Mouse (Mus musculus) ovary, adult 18-20 months (tissue): ENCODE measurements at regions not wholly inside any gene's neighbourhood (a gene's known extent, or its start where the extent isn't known, plus 50 kb on each side); places are given as distances from the start of the nearest gene placed in this dataset.
A peak's percentile ranks its signal among the peaks of the same experiment; 100 is the strongest.
"Not testable (repeated sequence)": the region's sequence is repeated elsewhere in the genome, so short reads cannot be mapped to it uniquely, and the experiment has no call there.

Source experiments
- DNase-seq: peaks from one replicate; pipeline ENCODE4 v3.0.0; 2022; ENCODE audit warnings: low spot score, mixed read lengths

- DNase-seq, result no peak
These were observed 137.7 kb upstream of the Zfp960 start for GRCm38 (mm10) chr17:16926200-16926599.

GRCm38 (mm10) chr17:16951092-16952016 is 112.6 kb upstream of the Zfp960 start:
- DNase-seq, result peak; percentile 84

GRCm38 (mm10) chr17:16952146-16952545 is 111.8 kb upstream of the Zfp960 start:
- not testable (repeated sequence) for DNase-seq

GRCm38 (mm10) chr17:16997241-16997640 is 66.7 kb upstream of the Zfp960 start:
- DNase-seq, result not testable (repeated sequence)

- peak; percentile 84 for DNase-seq
These were observed 59.2 kb upstream of the Zfp960 start for GRCm38 (mm10) chr17:17004632-17005265.

- not testable (repeated sequence) for DNase-seq
These were observed 58.6 kb upstream of the Zfp960 start for GRCm38 (mm10) chr17:17005267-17005666.
